Mouse (Mus musculus): ENCODE results near the gene Rassf2. TPM values are rescaled to one million over a fixed set of nuclear protein-coding genes. Genes with fewer than 3 reads are reported as not detected.

Rassf2 gene
- total and polyA plus RNA-seq, 2 experiments from 2014 or later: 19.0 to 39.8 TPM

- Histone ChIP-seq H3K9me3 (ENCODE audit: low read length) (no peaks in the 10 kb centered on the region), H3K27ac (no peak overlapping the region), H3K4me1 (ENCODE audit: insufficient read depth, low read length) (peaks cover 1% of the 10 kb centered on the region), H3K4me2 (ENCODE audit: low read depth, low read length) (no peak overlapping the region), H3K36me3 (ENCODE audit: insufficient read depth, low read length) (no peaks in the 10 kb centered on the region), H3K27me3 (ENCODE audit: insufficient read depth, low read length) (no peaks in the 10 kb centered on the region), H3K9ac (replicated peaks; ENCODE audit: low read length) (no peak overlapping the region), H3K4me3 (ENCODE audit: low read length) (no peak overlapping the region)
- TF ChIP-seq CTCF (IDR thresholded peaks at IDR 0.05; ENCODE audit: low read depth): no peak
- WGBS: 78% methylated on average over 5 of the region's 5 CpGs
- DNase-seq (ENCODE audit: low spot score) (no peak), ATAC-seq (no peak)
Measured at GRCm38 (mm10) chr2:132036326-132036725, 6.3 kb upstream of the Rassf2 start.

- peaks cover 10% of the 10 kb centered on the region for H3K4me1 ChIP-seq (ENCODE audit: insufficient read depth, low read length)
- no peak overlapping the region for H3K4me3 ChIP-seq (ENCODE audit: low read length)
- TF ChIP-seq CTCF (IDR thresholded peaks at IDR 0.05; ENCODE audit: low read depth): no peak
- H3K27me3 ChIP-seq (ENCODE audit: insufficient read depth, low read length): no peaks in the 10 kb centered on the region
- no peaks in the 10 kb centered on the region for H3K9me3 ChIP-seq (ENCODE audit: low read length)
- H3K27ac ChIP-seq: peak overlapping the region; percentile 46
- no peak overlapping the region for H3K4me2 ChIP-seq (ENCODE audit: low read depth, low read length)
- H3K36me3 ChIP-seq (ENCODE audit: insufficient read depth, low read length): no peaks in the 10 kb centered on the region
- H3K9ac ChIP-seq (replicated peaks; ENCODE audit: low read length): no peak overlapping the region
- WGBS: 46% methylated on average over 11 of the region's 11 CpGs
- DNase-seq (ENCODE audit: low spot score) (no peak), ATAC-seq (no peak)
Measured at GRCm38 (mm10) chr2:132035470-132035835, 5.4 kb upstream of the Rassf2 start.

- no peaks in the 10 kb centered on the region for H3K27me3 ChIP-seq (ENCODE audit: insufficient read depth, low read length)
- H3K4me3 ChIP-seq (ENCODE audit: low read length): no peak overlapping the region
- TF ChIP-seq CTCF (IDR thresholded peaks at IDR 0.05; ENCODE audit: low read depth): no peak
- DNase-seq (ENCODE audit: low spot score): no peak
- no peak for ATAC-seq
- H3K9ac ChIP-seq (replicated peaks; ENCODE audit: low read length): no peak overlapping the region
- H3K4me2 ChIP-seq (ENCODE audit: low read depth, low read length): no peak overlapping the region
- peaks cover 12% of the 10 kb centered on the region for H3K4me1 ChIP-seq (ENCODE audit: insufficient read depth, low read length)
- H3K36me3 ChIP-seq (ENCODE audit: insufficient read depth, low read length): no peaks in the 10 kb centered on the region
- peak overlapping the region; percentile 46 for H3K27ac ChIP-seq
- H3K9me3 ChIP-seq (ENCODE audit: low read length): no peaks in the 10 kb centered on the region
- 49% methylated on average over 4 of the region's 4 CpGs for WGBS
Measured at GRCm38 (mm10) chr2:132034590-132035469, 4.8 kb upstream of the Rassf2 start.

- no peak for TF ChIP-seq CTCF (IDR thresholded peaks at IDR 0.05; ENCODE audit: low read depth)
- no peaks in the 10 kb centered on the region for H3K36me3 ChIP-seq (ENCODE audit: insufficient read depth, low read length)
- no peak overlapping the region for H3K4me3 ChIP-seq (ENCODE audit: low read length)
- peak overlapping the region; percentile 85 for H3K4me2 ChIP-seq (ENCODE audit: low read depth, low read length)
- H3K27ac ChIP-seq: peak overlapping the region; percentile 90
- no peaks in the 10 kb centered on the region for H3K27me3 ChIP-seq (ENCODE audit: insufficient read depth, low read length)
- H3K9me3 ChIP-seq (ENCODE audit: low read length): no peaks in the 10 kb centered on the region
- no peak overlapping the region for H3K9ac ChIP-seq (replicated peaks; ENCODE audit: low read length)
- H3K4me1 ChIP-seq (ENCODE audit: insufficient read depth, low read length): peaks cover 16% of the 10 kb centered on the region
- ATAC-seq (no peak), DNase-seq (ENCODE audit: low spot score) (no peak)
- WGBS: 58% methylated on average over 11 of the region's 11 CpGs
Measured at GRCm38 (mm10) chr2:132031364-132032095, 1.5 kb upstream of the Rassf2 start.

- 3% methylated on average over 23 of the region's 23 CpGs for WGBS
- Histone ChIP-seq H3K9me3 (ENCODE audit: low read length) (no peaks in the 10 kb centered on the region), H3K9ac (replicated peaks; ENCODE audit: low read length) (peak overlapping the region; percentile 56), H3K27ac (peak overlapping the region; percentile 90), H3K4me3 (ENCODE audit: low read length) (peak overlapping the region; percentile 64), H3K36me3 (ENCODE audit: insufficient read depth, low read length) (no peaks in the 10 kb centered on the region), H3K4me1 (ENCODE audit: insufficient read depth, low read length) (peaks cover 16% of the 10 kb centered on the region), H3K4me2 (ENCODE audit: low read depth, low read length) (peak overlapping the region; percentile 85), H3K27me3 (ENCODE audit: insufficient read depth, low read length) (no peaks in the 10 kb centered on the region)
- DNase-seq (ENCODE audit: low spot score): peak; percentile 74
- no peak for TF ChIP-seq CTCF (IDR thresholded peaks at IDR 0.05; ENCODE audit: low read depth)
- ATAC-seq: peak; percentile 7; the same call in 1 of the 2 replicates
Measured at GRCm38 (mm10) chr2:132030418-132031363, 633 bp upstream of the Rassf2 start.

Measured in hindbrain, postnatal 0 days (tissue).